Mouse (Mus musculus): Measurements from ENCODE around the gene Stpg1.

Stpg1 gene

GRCm38 (mm10) chr4:135514925-135515324, 20.3 kb downstream of the Stpg1 start:
- no peak for DNase-seq

- DNase-seq: peak; percentile 55 to 68
These were observed 22.0 kb downstream of the Stpg1 start for GRCm38 (mm10) chr4:135516351-135517316.

- DNase-seq: no peak
These were observed 23.5 kb downstream of the Stpg1 start for GRCm38 (mm10) chr4:135518135-135518534.

GRCm38 (mm10) chr4:135520421-135520820, 25.8 kb downstream of the Stpg1 start:
- DNase-seq: no peak

GRCm38 (mm10) chr4:135523939-135524338, 29.3 kb downstream of the Stpg1 start:
- DNase-seq: no peak

- DNase-seq: no peak
These were observed 30.5 kb downstream of the Stpg1 start for GRCm38 (mm10) chr4:135525057-135525456.

GRCm38 (mm10) chr4:135526039-135526710, 31.6 kb downstream of the Stpg1 start:
- no peak for DNase-seq

GRCm38 (mm10) chr4:135530270-135530669, 35.7 kb downstream of the Stpg1 start:
- DNase-seq: no peak

- DNase-seq: no peak
These were observed 36.6 kb downstream of the Stpg1 start for GRCm38 (mm10) chr4:135531236-135531635.

GRCm38 (mm10) chr4:135531771-135532613, 37.4 kb downstream of the Stpg1 start:
- DNase-seq: no peak

- DNase-seq: no peak
These were observed 38.4 kb downstream of the Stpg1 start for GRCm38 (mm10) chr4:135533001-135533400.

GRCm38 (mm10) chr4:135535021-135535420, 40.4 kb downstream of the Stpg1 start:
- DNase-seq: no peak

GRCm38 (mm10) chr4:135539056-135539455, 44.5 kb downstream of the Stpg1 start:
- no peak for DNase-seq

- DNase-seq: no peak
These were observed 45.5 kb downstream of the Stpg1 start for GRCm38 (mm10) chr4:135540057-135540456.

GRCm38 (mm10) chr4:135544284-135544683, 49.7 kb downstream of the Stpg1 start:
- DNase-seq: peak in 1 of 2 experiments; percentile 33

GRCm38 (mm10) chr4:135545080-135545511, 50.5 kb downstream of the Stpg1 start:
- DNase-seq: no peak

- no peak for DNase-seq
These were observed 51.4 kb downstream of the Stpg1 start for GRCm38 (mm10) chr4:135546008-135546407.

GRCm38 (mm10) chr4:135546793-135547192, 52.2 kb downstream of the Stpg1 start:
- no peak for DNase-seq

GRCm38 (mm10) chr4:135547551-135547950, 53.0 kb downstream of the Stpg1 start:
- DNase-seq: no peak

GRCm38 (mm10) chr4:135548108-135548507, 53.5 kb downstream of the Stpg1 start:
- DNase-seq: no peak

GRCm38 (mm10) chr4:135548521-135549077, 54.0 kb downstream of the Stpg1 start:
- DNase-seq: no peak

- no peak for DNase-seq
These were observed 54.7 kb downstream of the Stpg1 start for GRCm38 (mm10) chr4:135549323-135549722.
